Mouse (Mus musculus) erythroblast, embryonic 14.5 days (primary cell): ENCODE measurements around the gene Col4a3. TPM values are rescaled to one million over a fixed set of nuclear protein-coding genes. Genes with fewer than 3 reads are reported as not detected.

Source experiments
- H3K27me3 ChIP-seq: 2 replicates; pipeline ENCODE4 v1.6.1; 2012; ENCODE audit warnings: inconsistent platforms; ENCODE audit not compliant: control insufficient read depth
- H3K36me3 ChIP-seq: 2 replicates; pipeline ENCODE4 v1.6.1; 2012; ENCODE audit warnings: mild to moderate bottlenecking, inconsistent platforms; ENCODE audit not compliant: control insufficient read depth
- H3K4me1 ChIP-seq: 2 replicates; pipeline ENCODE4 v1.6.1; 2012; ENCODE audit warnings: inconsistent platforms; ENCODE audit not compliant: control insufficient read depth
- H3K4me3 ChIP-seq: replicated peaks from 2 replicates; pipeline ENCODE3; 2012; ENCODE audit warnings: moderate library complexity, mild to moderate bottlenecking, inconsistent platforms
- H3K9me3 ChIP-seq: 2 replicates; pipeline ENCODE4 v1.6.1; 2012; ENCODE audit warnings: low read length, inconsistent platforms, mixed read lengths; ENCODE audit not compliant: control insufficient read depth
- GATA1 ChIP-seq: IDR thresholded peaks from 2 replicates; pipeline ENCODE4 v1.6.1; 2012; ENCODE audit warnings: low read length, inconsistent platforms, mixed read lengths
- TAL1 ChIP-seq: IDR thresholded peaks from 3 replicates; pipeline ENCODE4 v1.6.1; 2012; ENCODE audit warnings: low read length, inconsistent platforms, mixed read lengths
- polyA plus RNA-seq: library from polyadenylated mRNA; stranded (reverse); fragments of >175 nt; gene quantifications from 2 replicates; pipeline ENCODE4 v1.2.3, GENCODE M21; 2012

Gene Col4a3
- polyA plus RNA-seq, 1 experiment: 0.01 TPM

GRCm38 (mm10) chr1:82603198-82603950, 16.7 kb downstream of the Col4a3 start:
- Histone ChIP-seq H3K4me3 (no peak overlapping the region), H3K36me3 (no peaks in the 10 kb centered on the region), H3K27me3 (no peaks in the 10 kb centered on the region), H3K4me1 (no peaks in the 10 kb centered on the region), H3K9me3 (no peaks in the 10 kb centered on the region)
- TF ChIP-seq TAL1 (no peak), GATA1 (no peak)

- H3K27me3 ChIP-seq: no peaks in the 10 kb centered on the region
- TF ChIP-seq GATA1 (no peak), TAL1 (no peak)
- no peaks in the 10 kb centered on the region for H3K36me3 ChIP-seq
- no peaks in the 10 kb centered on the region for H3K4me1 ChIP-seq
- no peaks in the 10 kb centered on the region for H3K9me3 ChIP-seq
- no peak overlapping the region for H3K4me3 ChIP-seq
Observed at GRCm38 (mm10) chr1:82605347-82605746, 18.6 kb downstream of the Col4a3 start.

DNA sequence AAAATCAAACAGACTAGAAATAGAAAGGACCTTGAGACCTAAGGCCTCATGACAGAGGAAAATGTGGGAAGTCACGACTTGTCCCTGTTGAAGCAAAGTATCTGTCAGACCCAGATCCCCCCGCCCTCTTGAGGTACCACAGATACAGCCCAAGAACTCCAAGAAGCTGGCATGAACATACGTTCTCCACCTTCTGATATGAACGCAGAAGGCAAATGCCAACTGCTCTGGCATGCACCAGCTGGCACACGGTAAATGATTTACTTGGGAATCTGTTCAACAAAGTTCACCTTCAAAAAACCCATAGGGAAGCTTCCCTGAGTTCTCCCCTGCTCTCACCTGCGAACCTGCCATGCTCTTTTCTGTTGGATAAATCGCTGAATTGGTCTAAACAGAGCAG, 19.1 kb downstream of the Col4a3 start:
- Histone ChIP-seq H3K9me3 (no peaks in the 10 kb centered on the region), H3K27me3 (no peaks in the 10 kb centered on the region), H3K4me1 (no peaks in the 10 kb centered on the region), H3K36me3 (no peaks in the 10 kb centered on the region), H3K4me3 (no peak overlapping the region)
- TF ChIP-seq TAL1 (no peak), GATA1 (no peak)

DNA sequence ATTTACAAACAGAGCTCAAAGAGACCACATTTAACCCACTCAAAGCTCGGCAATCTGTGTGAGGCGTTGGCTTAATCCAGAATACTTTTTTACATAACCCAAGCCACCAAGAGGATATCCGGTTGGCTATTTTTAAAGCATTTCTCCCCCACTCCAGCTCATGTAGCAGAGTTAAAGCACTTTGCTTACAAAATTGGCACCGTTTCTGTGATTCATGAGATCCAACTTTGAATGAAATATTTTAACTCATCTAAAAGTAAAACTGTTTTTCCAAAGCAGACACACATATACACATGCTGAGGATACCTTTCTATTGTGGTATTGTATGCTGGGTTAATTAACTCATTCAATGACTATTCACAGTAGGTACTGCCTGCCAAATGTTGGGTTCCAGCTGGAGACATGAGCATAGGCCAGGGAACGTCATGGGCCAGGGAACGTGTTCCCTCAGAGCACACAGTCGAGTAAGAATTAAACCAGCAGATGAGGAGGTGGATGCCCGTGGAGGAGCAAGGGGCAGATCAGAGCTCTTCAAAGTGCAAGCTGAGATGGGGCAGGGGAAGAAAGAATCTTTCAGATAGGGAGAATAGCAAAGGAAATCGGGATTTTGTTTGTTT, 22.0 kb downstream of the Col4a3 start:
- Histone ChIP-seq H3K4me1 (no peaks in the 10 kb centered on the region), H3K9me3 (no peaks in the 10 kb centered on the region), H3K4me3 (no peak overlapping the region), H3K36me3 (no peaks in the 10 kb centered on the region), H3K27me3 (no peaks in the 10 kb centered on the region)
- TF ChIP-seq GATA1 (no peak), TAL1 (no peak)

- Histone ChIP-seq H3K9me3 (no peaks in the 10 kb centered on the region), H3K36me3 (no peaks in the 10 kb centered on the region), H3K4me3 (no peak overlapping the region), H3K27me3 (no peaks in the 10 kb centered on the region), H3K4me1 (no peaks in the 10 kb centered on the region)
- no peak for TF ChIP-seq GATA1
- no peak for TF ChIP-seq TAL1
Observed at GRCm38 (mm10) chr1:82612061-82612660, 25.4 kb downstream of the Col4a3 start.

GRCm38 (mm10) chr1:82618001-82618400, 31.3 kb downstream of the Col4a3 start:
- no peaks in the 10 kb centered on the region for H3K4me1 ChIP-seq
- H3K9me3 ChIP-seq: no peaks in the 10 kb centered on the region
- no peaks in the 10 kb centered on the region for H3K27me3 ChIP-seq
- H3K4me3 ChIP-seq: no peak overlapping the region
- H3K36me3 ChIP-seq: no peaks in the 10 kb centered on the region
- TF ChIP-seq GATA1 (no peak), TAL1 (no peak)

DNA sequence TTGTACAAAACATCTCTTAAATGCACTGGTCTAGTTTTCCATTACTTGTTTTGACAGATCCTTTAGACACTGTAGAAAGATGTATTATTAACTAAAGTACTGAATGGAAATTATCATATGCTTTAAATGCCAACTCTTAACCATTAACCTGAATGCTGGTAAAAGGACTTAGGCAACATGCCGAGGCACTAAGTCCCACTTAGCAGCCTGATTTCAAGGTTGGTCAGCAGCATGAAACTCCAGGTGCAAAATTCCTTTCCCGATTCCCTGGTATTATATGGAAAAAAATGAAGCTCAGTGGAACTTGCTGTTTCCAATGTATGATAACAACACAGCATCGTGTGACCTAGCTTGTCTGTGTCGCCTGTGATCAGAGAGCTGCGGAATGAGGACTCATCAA, 31.9 kb downstream of the Col4a3 start:
- Histone ChIP-seq H3K4me1 (no peaks in the 10 kb centered on the region), H3K36me3 (no peaks in the 10 kb centered on the region), H3K9me3 (no peaks in the 10 kb centered on the region), H3K4me3 (no peak overlapping the region), H3K27me3 (no peaks in the 10 kb centered on the region)
- no peak for TF ChIP-seq TAL1
- no peak for TF ChIP-seq GATA1

- peaks cover 2% of the 10 kb centered on the region for H3K4me1 ChIP-seq
Observed at GRCm38 (mm10) chr1:82619981-82620380, 33.3 kb downstream of the Col4a3 start.

GRCm38 (mm10) chr1:82624934-82625333, 38.2 kb downstream of the Col4a3 start:
- peaks cover 15% of the 10 kb centered on the region for H3K4me1 ChIP-seq
- H3K9me3 ChIP-seq: no peaks in the 10 kb centered on the region
- TF ChIP-seq TAL1: no peak
- no peak overlapping the region for H3K4me3 ChIP-seq
- H3K36me3 ChIP-seq: no peaks in the 10 kb centered on the region
- H3K27me3 ChIP-seq: no peaks in the 10 kb centered on the region

More at GRCm38 (mm10) chr1:82619981-82620380, 33.3 kb downstream of the Col4a3 start:
- Histone ChIP-seq H3K36me3 (no peaks in the 10 kb centered on the region), H3K4me3 (no peak overlapping the region), H3K27me3 (no peaks in the 10 kb centered on the region), H3K9me3 (no peaks in the 10 kb centered on the region)
- no peak for TF ChIP-seq TAL1
- no peak for TF ChIP-seq GATA1
